Mouse (Mus musculus): ENCODE measurements around the gene Junb.

Gene Junb

DNA sequence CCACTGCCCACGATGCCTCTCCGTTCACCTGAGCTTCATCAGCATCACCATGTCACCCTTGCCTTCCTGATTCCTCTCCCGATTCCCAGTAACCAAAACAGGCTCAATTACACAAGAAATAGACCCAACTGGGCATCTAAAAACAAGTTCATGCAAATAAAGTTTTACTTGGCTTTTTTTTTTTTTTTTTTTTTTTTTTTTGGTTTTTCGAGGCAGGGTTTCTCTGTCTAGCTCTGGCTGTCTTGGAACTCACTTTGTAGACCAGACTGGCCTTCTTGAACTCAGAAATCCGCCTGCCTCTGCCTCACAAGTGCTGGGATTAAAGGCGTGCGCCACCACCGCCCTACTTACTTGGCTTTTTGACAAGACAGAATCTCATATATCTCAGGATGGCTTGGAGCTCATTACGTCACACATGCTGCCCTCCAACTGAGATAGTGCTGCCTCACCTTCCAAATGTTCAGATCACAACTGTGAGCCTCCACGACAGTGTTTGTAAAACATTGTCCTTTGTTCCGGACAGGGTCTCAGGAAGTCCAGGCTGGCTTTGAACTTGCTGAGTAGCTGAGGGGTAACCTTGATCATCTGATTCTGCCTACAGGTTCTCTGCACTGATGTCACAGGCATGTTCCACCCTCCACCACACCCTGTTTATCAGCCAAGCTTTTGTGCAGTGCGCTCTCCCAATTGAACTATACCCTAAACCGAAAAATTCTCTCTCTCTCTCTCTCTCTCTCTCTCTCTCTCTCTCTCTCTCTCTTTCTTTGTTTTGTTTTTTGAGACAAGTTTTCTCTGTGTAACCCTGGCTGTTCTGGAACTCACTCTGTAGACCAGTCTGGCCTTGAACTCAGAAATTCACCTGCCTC lies 40.7 kb downstream of the Junb start:
- DNase-seq (ENCODE audit: low spot score) = peak; percentile 34

GRCm38 (mm10) chr8:84936962-84937546 lies 41.5 kb downstream of the Junb start, which contains the start of gene Mast1:
Gene Mast1, minus strand, starts transcription at chr8:84937359.
- DNase-seq (ENCODE audit: low spot score) = peak; percentile 53

GRCm38 (mm10) chr8:84936041-84936961 lies 42.2 kb downstream of the Junb start:
- DNase-seq (ENCODE audit: low spot score) = no peak

- no peak for DNase-seq (ENCODE audit: low spot score)
Measured at GRCm38 (mm10) chr8:84935489-84935888, 43.0 kb downstream of the Junb start.

GRCm38 (mm10) chr8:84934860-84935259 lies 43.7 kb downstream of the Junb start:
- no peak for DNase-seq (ENCODE audit: low spot score)

DNA sequence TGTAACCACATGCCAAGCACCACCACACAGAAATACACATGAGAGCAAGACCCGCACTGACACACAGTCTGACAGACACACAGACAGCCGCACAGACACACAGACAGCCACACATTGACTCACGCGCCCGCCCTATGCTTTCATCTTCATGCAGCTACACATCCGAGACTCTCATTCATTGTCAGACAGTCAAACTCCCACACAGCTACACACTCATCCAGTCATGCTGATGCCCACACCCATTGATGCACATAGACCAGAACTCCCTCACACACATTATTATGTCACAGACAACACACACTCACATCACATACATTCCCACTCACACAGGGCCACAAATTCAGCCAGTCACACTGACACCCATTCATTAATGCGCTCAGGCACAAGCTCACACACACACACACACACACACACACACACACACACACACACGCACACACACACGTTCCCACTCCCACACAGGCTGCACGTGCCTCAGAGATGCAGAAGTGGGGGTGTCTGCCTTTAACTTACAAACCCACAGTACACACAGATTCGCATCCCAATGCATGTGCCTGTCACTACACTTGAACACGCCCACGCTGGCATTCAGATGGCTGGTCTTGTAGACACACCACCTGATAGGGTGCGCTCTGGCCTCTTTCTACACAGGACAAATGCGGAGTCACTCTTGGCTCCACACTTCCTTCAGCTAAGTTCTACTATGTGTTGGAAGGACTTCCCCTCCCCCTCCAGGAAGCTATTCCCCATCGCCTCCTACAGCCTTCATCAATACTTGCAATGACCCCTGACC lies 44.6 kb downstream of the Junb start:
- DNase-seq (ENCODE audit: low spot score) = no peak

GRCm38 (mm10) chr8:84930582-84930981 lies 47.9 kb downstream of the Junb start:
- no peak for DNase-seq (ENCODE audit: low spot score)

GRCm38 (mm10) chr8:84928456-84929306 lies 49.8 kb downstream of the Junb start:
- DNase-seq (ENCODE audit: low spot score) = no peak

DNA sequence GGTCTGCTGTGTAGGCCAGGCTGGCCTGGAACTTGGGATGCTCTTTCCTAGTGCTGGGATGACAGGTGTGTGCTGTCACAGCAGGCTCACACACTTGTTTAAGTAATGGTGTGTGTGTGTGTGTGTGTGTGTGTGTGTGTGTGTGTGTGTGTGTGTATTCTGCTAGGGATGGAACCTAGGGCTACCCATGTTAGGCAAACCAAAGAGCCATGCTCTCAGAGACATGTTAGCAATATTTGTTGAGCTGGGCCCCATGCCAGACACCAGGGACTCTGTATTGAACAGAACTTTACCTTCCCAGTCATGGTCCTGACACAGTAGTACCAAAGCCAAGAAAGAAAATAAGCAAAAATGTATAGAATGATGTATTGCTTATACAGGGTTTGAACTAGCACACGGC lies 51.0 kb downstream of the Junb start:
- DNase-seq (ENCODE audit: low spot score) = no peak

- no peak for DNase-seq (ENCODE audit: low spot score)
Measured at GRCm38 (mm10) chr8:84925557-84925956, 53.0 kb downstream of the Junb start.

All from c-Kit-positive CD71-positive TER-119-positive erythroid progenitor cells, embryonic 14.5 days (primary cell).